Mouse (Mus musculus): Measurements from ENCODE around the gene Ermap.

Gene Ermap

DNA sequence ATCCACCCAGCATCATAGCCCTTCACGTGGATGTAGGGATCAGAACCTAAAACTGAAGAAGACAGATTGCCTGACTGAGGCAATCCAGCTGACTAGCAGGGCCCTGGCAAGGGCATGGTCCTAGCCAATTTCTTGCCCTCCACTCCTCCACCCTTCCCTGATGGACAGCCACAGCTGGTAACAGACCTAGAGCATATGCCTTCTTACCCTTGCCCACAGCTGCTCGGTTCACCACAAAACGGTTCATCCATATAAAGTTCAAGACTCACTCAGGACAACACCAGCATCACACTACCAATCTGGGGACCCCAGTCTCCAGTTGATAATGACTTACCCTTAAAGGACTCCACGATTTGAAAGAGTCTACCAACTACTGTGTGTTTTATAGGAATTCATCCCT lies 4.0 kb downstream of the Ermap start:
- no peak for DNase-seq (ENCODE audit: low spot score in 2 of 2)

DNA sequence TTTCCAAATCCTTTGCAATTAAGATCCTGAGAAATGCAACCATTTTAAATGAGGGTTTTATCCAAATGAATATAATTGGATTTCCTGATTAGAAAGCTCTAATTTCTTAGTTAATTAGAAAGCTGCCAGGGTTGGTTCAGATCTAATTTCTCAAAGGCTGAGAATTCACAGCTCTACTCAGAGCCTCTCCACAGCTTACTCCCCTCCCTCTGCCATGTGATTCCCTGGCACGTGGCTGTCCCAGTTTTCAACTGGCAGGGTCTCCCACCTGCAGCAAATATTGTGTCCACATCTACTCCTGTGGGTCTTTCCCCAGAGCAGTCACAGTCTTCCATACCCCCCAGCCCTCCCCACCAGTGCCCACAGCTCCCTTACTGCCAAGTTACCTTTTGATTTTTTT lies 6.3 kb downstream of the Ermap start:
- no peak for DNase-seq (ENCODE audit: low spot score in 2 of 2)

- no peak for DNase-seq (ENCODE audit: low spot score in 2 of 2)
Measured at GRCm38 (mm10) chr4:119181456-119181855, 8.4 kb downstream of the Ermap start.

DNA sequence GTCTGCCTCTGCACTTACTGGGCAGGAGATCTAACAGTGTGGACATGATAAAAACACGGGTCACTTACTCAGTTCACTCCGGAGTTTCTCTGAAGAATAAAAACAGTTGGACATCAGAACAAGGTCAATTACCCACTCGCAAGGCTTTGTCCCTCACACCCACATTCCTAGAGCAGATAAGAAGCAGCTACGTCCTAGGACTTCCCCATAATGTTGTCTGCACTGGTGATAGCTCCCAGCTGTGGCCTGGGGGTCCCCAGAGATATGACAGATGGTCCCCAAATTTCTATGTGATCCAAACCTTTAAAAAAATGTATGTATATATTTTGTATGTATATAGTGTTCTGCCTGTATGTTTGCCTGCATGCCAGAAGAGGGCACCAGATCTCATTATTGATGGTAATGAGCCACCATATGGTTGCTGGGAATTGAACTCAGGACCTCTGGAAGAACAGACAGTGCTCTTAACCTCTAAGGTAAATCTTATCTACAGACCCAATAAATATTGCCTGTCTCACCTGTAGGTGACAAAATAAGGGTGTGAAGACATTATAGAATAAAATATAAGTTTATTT lies 9.6 kb downstream of the Ermap start:
- DNase-seq (ENCODE audit: low spot score in 2 of 2): no peak

GRCm38 (mm10) chr4:119178331-119178730 lies 11.5 kb downstream of the Ermap start:
- DNase-seq (ENCODE audit: low spot score in 2 of 2): no peak

GRCm38 (mm10) chr4:119177702-119178101 lies 12.1 kb downstream of the Ermap start:
- DNase-seq (ENCODE audit: low spot score in 2 of 2): no peak

GRCm38 (mm10) chr4:119173851-119174453 lies 15.9 kb downstream of the Ermap start, which contains the start of gene Zfp691:
TSS of gene Zfp691 (minus strand) at chr4:119174195.
- DNase-seq (ENCODE audit: low spot score in 2 of 2): peak; percentile 90 to 91

GRCm38 (mm10) chr4:119172919-119173650 lies 16.7 kb downstream of the Ermap start:
- no peak for DNase-seq (ENCODE audit: low spot score in 2 of 2)

DNA sequence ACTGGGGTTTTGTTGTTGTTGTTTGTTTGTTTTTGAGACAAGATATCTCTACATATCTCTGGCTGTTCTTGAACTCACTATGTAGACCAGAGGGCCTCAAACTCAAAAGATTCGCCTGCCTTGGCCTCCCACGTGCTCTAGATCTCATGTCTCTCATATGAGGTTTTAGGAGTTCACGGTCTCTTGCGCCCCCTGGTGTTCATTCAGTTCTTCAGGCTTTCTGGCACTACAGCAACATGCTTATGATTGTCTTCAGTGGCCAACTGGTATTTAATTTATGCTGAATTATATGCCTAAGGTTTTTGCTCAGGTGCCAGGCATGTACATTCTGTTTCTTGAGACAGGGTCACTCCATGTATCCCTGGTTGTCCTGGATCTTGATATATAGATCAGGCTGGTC lies 22.1 kb downstream of the Ermap start:
- DNase-seq (ENCODE audit: low spot score in 2 of 2): peak; percentile 67 to 84

- no peak for DNase-seq (ENCODE audit: low spot score in 2 of 2)
Measured at GRCm38 (mm10) chr4:119167068-119167467, 22.7 kb downstream of the Ermap start.

GRCm38 (mm10) chr4:119165916-119166315 lies 23.9 kb downstream of the Ermap start:
- DNase-seq (ENCODE audit: low spot score in 2 of 2): no peak

DNA sequence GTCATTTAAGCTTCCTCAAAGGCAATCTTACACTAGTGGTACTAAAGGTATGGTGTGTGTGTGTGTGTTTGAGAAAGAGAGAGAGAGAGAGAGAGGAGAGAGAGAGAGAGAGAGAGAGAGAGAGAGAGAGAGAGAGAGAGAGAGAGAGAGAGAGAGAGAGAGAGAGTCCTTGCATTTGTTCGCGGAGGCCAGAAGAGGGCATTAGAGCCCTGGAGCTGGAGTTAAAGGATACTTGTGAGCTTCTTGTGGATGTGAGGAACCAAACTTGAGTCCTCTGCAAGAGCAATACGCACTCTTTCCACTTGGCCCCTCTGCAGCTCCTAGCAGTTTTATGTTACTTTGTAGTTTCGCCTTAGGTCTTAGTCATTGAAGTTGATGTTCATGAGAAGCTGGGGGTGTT lies 26.8 kb downstream of the Ermap start:
- DNase-seq (ENCODE audit: low spot score in 2 of 2): no peak

GRCm38 (mm10) chr4:119161358-119161757 lies 28.5 kb downstream of the Ermap start:
- DNase-seq (ENCODE audit: low spot score in 2 of 2): no peak

DNA sequence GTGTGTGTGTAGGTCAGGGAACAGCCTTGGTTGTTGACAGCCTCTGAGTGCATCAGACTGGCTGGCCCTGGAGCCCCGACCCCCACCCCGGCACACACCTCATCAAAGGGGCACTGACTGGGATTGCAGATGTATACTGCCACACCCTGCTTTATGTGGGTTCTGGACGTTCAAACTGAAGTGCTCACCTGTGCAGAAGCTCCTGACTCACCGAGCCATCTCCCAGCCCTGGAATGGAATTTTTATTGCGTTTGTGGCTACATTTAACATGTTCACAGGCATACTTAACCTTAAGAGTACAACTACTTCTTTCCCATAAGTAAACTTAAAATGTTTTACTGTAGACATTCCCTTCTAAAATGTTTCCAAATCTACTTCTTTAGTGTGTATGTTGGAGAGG lies 31.9 kb downstream of the Ermap start:
- no peak for DNase-seq (ENCODE audit: low spot score in 2 of 2)

GRCm38 (mm10) chr4:119157186-119157585 lies 32.6 kb downstream of the Ermap start:
- no peak for DNase-seq (ENCODE audit: low spot score in 2 of 2)

DNA sequence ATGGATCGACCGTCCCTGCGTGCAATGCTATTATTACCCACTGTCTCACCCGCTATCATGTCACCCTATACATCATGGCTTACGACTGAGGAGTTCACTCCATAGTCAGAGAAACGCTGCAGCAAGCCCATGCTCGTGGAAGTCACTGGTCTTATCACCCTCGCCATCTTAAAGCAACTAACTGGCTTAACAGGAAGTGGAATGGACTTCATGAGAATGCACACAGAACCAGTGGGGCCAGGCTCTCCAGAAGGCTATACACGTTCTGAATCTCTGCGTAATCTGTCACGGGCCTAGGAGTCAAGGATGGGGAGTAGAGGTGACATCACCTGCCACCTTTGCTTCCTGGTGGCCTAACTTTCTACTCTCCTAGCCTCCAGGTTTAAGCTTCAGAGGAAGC lies 41.1 kb downstream of the Ermap start:
- no peak for DNase-seq (ENCODE audit: low spot score in 2 of 2)

- DNase-seq (ENCODE audit: low spot score in 2 of 2): no peak
Measured at GRCm38 (mm10) chr4:119147347-119147746, 42.5 kb downstream of the Ermap start.

DNA sequence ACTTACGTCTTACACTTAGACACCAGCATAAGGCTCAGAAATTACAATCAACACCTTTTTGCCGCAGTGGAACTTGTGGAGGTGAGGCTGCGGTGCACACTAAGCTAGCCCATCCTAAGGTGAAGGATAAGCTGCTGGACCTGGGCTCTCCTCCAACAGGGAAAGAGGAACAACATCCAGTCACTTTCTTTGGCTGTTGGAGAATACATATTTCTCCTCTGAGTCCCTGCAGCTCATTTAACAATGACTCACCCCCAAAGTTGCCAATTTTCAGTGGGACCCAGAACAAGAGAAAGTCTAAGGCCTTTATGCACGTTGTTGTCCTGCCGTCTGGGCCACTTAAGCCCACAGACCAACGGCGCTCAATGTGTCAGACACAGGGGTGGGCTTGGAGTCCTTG lies 43.0 kb downstream of the Ermap start:
- DNase-seq (ENCODE audit: low spot score in 2 of 2): no peak

DNA sequence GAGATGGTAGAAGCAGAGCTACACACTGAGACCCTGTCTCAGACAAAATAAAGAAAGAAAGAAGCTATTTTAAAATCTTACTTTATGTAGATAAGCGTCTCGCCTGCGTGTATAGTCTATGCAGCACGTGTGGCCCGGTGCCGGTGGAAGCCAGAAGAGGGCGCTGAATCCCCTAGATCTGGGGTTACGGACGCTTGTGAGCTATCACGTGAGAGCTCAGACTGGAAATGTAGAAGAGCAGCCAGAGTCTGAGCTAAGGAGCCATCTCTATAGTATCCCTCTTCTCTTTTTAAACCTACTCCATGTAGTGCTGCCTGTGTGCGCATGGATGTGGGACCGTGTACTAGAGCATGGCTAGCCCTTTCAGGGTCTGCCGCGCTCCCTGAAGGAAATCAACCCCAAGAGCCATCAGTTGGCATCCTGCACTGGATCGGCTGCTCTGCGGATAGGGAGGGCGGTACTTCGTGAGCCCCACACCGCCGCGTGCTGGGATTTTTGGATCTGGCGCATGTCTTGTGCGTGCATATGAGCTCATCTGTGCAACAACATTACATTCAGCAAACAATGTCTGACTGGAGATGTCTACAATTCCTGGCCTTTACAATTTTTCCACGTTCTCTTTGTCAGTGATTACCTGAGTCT lies 47.5 kb downstream of the Ermap start:
- DNase-seq (ENCODE audit: low spot score in 2 of 2): peak; percentile 46 to 77

GRCm38 (mm10) chr4:119141191-119141590 lies 48.6 kb downstream of the Ermap start:
- DNase-seq (ENCODE audit: low spot score in 2 of 2): no peak

DNA sequence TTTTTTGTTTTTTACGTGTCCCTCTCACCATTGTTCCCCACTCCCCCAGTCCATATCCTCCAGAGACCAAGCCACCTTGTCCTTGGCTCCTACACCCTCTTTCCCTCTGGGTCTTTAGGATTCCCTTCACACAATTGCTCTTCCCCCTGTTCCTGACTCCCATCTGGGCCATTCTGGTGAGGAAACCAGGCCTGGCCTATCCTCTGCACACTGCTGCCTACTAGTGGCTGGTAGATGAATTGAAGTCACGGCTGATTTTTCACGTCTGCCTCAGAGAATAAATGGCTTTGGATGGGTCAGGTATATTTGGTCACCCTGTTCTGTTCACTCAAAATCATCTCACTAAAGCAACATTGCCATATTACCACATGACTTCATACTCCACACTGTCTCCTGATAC lies 49.7 kb downstream of the Ermap start:
- no peak for DNase-seq (ENCODE audit: low spot score in 2 of 2)

DNA sequence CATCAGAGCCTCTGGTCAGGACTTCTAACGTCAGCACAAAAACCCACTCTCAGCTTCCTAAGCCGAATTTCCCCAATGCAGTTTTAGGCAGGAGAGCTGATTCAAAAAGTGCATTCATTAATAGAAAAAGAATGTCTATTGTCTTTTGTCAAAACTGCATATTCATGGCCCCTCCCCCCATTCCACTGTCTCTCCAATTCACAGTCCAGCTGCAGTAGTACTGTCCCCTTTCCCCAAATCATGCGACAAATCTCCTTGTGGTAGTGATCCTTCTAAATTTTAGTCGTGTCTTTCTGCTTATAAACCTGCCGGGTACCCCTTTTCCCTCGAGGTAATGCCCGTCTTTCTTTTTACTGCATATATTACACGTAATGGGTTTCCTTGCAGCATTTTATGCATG lies 51.0 kb downstream of the Ermap start:
- no peak for DNase-seq (ENCODE audit: low spot score in 2 of 2)

DNA sequence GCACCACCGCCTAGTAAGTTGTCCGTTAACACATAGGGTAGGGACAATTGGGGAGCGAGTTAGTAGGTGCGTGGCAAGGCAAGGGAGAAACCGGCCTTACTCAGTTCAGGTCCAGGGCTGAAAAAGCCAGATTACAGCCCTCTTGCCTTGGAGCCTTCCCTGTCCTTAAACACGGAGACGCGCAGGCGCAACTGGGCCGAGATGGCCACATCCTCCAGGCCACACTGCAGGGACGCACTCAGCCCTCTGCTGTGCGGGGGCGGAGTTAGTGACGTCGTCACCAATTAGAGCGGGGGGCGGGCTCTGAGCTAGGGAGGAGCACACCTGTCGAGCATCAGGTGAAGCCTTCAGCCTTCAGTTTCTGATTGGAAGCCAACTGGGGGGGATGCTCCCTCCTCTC lies 51.6 kb downstream of the Ermap start:
- peak; percentile 65 to 80 for DNase-seq (ENCODE audit: low spot score in 2 of 2)

Measured in urinary bladder, postnatal 4 days (tissue).